Mouse (Mus musculus): Measurements from ENCODE around the gene Egln3. TPM values are rescaled to one million over a fixed set of nuclear protein-coding genes. Genes with fewer than 3 reads are reported as not detected.
A peak's percentile ranks its signal among the peaks of the same experiment; 100 is the strongest.

The Egln3 gene
- total RNA-seq, 1 experiment from 2014 or later: 4.0 TPM

- ATAC-seq (replicated peaks; ENCODE audit: insufficient number of reproducible peaks, low FRiP score, low TSS enrichment, poor library complexity, severe bottlenecking): no peak
These were observed 2.1 kb upstream of the Egln3 start for GRCm38 (mm10) chr12:54205731-54206130.

GRCm38 (mm10) chr12:54205195-54205594, 1.5 kb upstream of the Egln3 start:
- no peak for ATAC-seq (replicated peaks; ENCODE audit: insufficient number of reproducible peaks, low FRiP score, low TSS enrichment, poor library complexity, severe bottlenecking)

GRCm38 (mm10) chr12:54202765-54203655, 650 bp downstream of the Egln3 start:
- peak; percentile 33; the same call in 1 of the 2 replicates for ATAC-seq (replicated peaks; ENCODE audit: insufficient number of reproducible peaks, low FRiP score, low TSS enrichment, poor library complexity, severe bottlenecking)

- no peak for ATAC-seq (replicated peaks; ENCODE audit: insufficient number of reproducible peaks, low FRiP score, low TSS enrichment, poor library complexity, severe bottlenecking)
These were observed 1.4 kb downstream of the Egln3 start for GRCm38 (mm10) chr12:54202276-54202675.

GRCm38 (mm10) chr12:54200856-54201255, 2.8 kb downstream of the Egln3 start:
- no peak for ATAC-seq (replicated peaks; ENCODE audit: insufficient number of reproducible peaks, low FRiP score, low TSS enrichment, poor library complexity, severe bottlenecking)

GRCm38 (mm10) chr12:54200172-54200571, 3.5 kb downstream of the Egln3 start:
- no peak for ATAC-seq (replicated peaks; ENCODE audit: insufficient number of reproducible peaks, low FRiP score, low TSS enrichment, poor library complexity, severe bottlenecking)

GRCm38 (mm10) chr12:54198282-54198918, 5.3 kb downstream of the Egln3 start:
- no peak for ATAC-seq (replicated peaks; ENCODE audit: insufficient number of reproducible peaks, low FRiP score, low TSS enrichment, poor library complexity, severe bottlenecking)

GRCm38 (mm10) chr12:54197849-54198248, 5.8 kb downstream of the Egln3 start:
- ATAC-seq (replicated peaks; ENCODE audit: insufficient number of reproducible peaks, low FRiP score, low TSS enrichment, poor library complexity, severe bottlenecking): no peak

- no peak for ATAC-seq (replicated peaks; ENCODE audit: insufficient number of reproducible peaks, low FRiP score, low TSS enrichment, poor library complexity, severe bottlenecking)
These were observed 6.3 kb downstream of the Egln3 start for GRCm38 (mm10) chr12:54197301-54197782.

GRCm38 (mm10) chr12:54196881-54197280, 6.8 kb downstream of the Egln3 start:
- ATAC-seq (replicated peaks; ENCODE audit: insufficient number of reproducible peaks, low FRiP score, low TSS enrichment, poor library complexity, severe bottlenecking): no peak

- ATAC-seq (replicated peaks; ENCODE audit: insufficient number of reproducible peaks, low FRiP score, low TSS enrichment, poor library complexity, severe bottlenecking): no peak
These were observed 9.5 kb downstream of the Egln3 start for GRCm38 (mm10) chr12:54194159-54194558.

- ATAC-seq (replicated peaks; ENCODE audit: insufficient number of reproducible peaks, low FRiP score, low TSS enrichment, poor library complexity, severe bottlenecking): no peak
These were observed 11.4 kb downstream of the Egln3 start for GRCm38 (mm10) chr12:54192305-54192661.

- peak; percentile 59 for ATAC-seq (replicated peaks; ENCODE audit: insufficient number of reproducible peaks, low FRiP score, low TSS enrichment, poor library complexity, severe bottlenecking)
These were observed 11.9 kb downstream of the Egln3 start for GRCm38 (mm10) chr12:54191608-54192304.

- ATAC-seq (replicated peaks; ENCODE audit: insufficient number of reproducible peaks, low FRiP score, low TSS enrichment, poor library complexity, severe bottlenecking): peak; percentile 67
These were observed 12.5 kb downstream of the Egln3 start for GRCm38 (mm10) chr12:54191181-54191580.

GRCm38 (mm10) chr12:54187812-54188600, 15.7 kb downstream of the Egln3 start:
- no peak for ATAC-seq (replicated peaks; ENCODE audit: insufficient number of reproducible peaks, low FRiP score, low TSS enrichment, poor library complexity, severe bottlenecking)

- no peak for ATAC-seq (replicated peaks; ENCODE audit: insufficient number of reproducible peaks, low FRiP score, low TSS enrichment, poor library complexity, severe bottlenecking)
These were observed 16.6 kb downstream of the Egln3 start for GRCm38 (mm10) chr12:54186926-54187623.

GRCm38 (mm10) chr12:54184264-54184663, 19.4 kb downstream of the Egln3 start:
- no peak for ATAC-seq (replicated peaks; ENCODE audit: insufficient number of reproducible peaks, low FRiP score, low TSS enrichment, poor library complexity, severe bottlenecking)

GRCm38 (mm10) chr12:54178323-54178722, 25.3 kb downstream of the Egln3 start:
- ATAC-seq (replicated peaks; ENCODE audit: insufficient number of reproducible peaks, low FRiP score, low TSS enrichment, poor library complexity, severe bottlenecking): no peak

All from monocyte, adult 5-6 weeks (primary cell).